7 mouse cellular contexts compared by ENCODE assay signal in the genomic region with DNA sequence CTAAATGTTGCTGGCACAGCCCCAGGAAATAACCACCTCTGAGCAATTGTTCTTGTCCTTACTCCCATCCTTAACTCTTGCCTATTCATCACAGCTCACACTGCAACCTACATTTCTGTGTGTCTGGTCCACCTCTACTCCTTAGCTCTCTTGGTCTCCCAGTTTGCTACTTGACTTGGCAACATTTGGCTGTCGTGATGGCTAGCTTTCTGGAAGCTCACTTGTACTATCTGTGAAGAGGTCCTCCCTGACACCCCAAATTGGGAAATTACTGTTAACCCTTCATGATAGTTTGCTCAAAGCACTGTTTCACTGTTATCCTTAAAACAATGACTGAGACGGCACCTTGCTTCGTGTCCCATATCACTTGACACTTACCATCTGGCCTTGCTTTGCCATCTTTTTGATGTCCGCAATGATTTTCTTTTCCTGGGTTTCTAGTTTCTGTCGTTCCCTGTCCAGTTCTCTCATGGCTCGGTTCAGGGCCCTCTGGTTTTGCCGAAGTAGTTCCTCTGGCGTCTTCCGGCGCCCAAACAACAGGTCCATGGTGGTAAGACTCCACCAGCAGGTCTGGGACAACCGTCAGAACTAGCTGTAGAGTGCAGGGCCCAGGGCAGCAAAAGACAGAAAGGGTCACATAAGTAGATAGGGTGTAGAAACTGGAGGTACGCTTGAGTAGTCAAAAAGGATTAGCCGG. TPM values are rescaled to one million over a fixed set of nuclear protein-coding genes. Genes with fewer than 3 reads are reported as not detected.
DNase-seq lines count a peak whose midpoint lies in the region; ATAC-seq and TF ChIP-seq lines count a peak whose summit lies in the region.

No protein-coding gene starts in this region.

- H3K27me3 ChIP-seq in lung, embryonic 16.5 days (ENCODE audit: control insufficient read depth, insufficient read depth, low read depth, low read length): no peaks in the 10 kb centered on the region
- no peaks in the 10 kb centered on the region for H3K27me3 ChIP-seq in forebrain, embryonic 10.5 days (ENCODE audit: poor library complexity, severe bottlenecking)
- H3K27me3 ChIP-seq in intestine, postnatal 0 days (replicated peaks; ENCODE audit: control insufficient read depth, insufficient read depth, low read length): no peaks in the 10 kb centered on the region
- no peaks in the 10 kb centered on the region for H3K27me3 ChIP-seq in neural tube, embryonic 15.5 days (replicated peaks)

- H3K4me1 ChIP-seq in lung, embryonic 16.5 days (replicated peaks; ENCODE audit: control insufficient read depth, insufficient read depth, low read length): peaks cover 20% of the 10 kb centered on the region
- H3K4me1 ChIP-seq in forebrain, embryonic 10.5 days: peaks cover 48% of the 10 kb centered on the region
- 0 out of 2 replicates have a peak, but pooled peaks cover 4% of the 10 kb centered on the region for H3K4me1 ChIP-seq in intestine, postnatal 0 days (replicated peaks; ENCODE audit: control insufficient read depth, insufficient read depth, low read length)
- H3K4me1 ChIP-seq in neural tube, embryonic 15.5 days: peaks cover 46% of the 10 kb centered on the region

- peak overlapping the region; percentile 67 for H3K4me3 ChIP-seq in lung, embryonic 16.5 days (ENCODE audit: low read length)
- peak overlapping the region; percentile 82 for H3K4me3 ChIP-seq in forebrain, embryonic 10.5 days
- H3K4me3 ChIP-seq in intestine, postnatal 0 days (ENCODE audit: low read depth, low read length): peak overlapping the region; percentile 69
- H3K4me3 ChIP-seq in neural tube, embryonic 15.5 days (replicated peaks): peak overlapping the region; percentile 62

- WGBS in lung, embryonic 16.5 days: 38% methylated on average over 13 of the region's 13 CpGs
- 54% methylated on average over 13 of the region's 13 CpGs for WGBS in forebrain, embryonic 10.5 days
- WGBS in intestine, postnatal 0 days: 34% methylated on average over 13 of the region's 13 CpGs
- 49% methylated on average over 13 of the region's 13 CpGs for WGBS in neural tube, embryonic 15.5 days

- H3K9me3 ChIP-seq in lung, embryonic 16.5 days (ENCODE audit: control insufficient read depth, low read length): no peaks in the 10 kb centered on the region
- H3K9me3 ChIP-seq in forebrain, embryonic 10.5 days: no peaks in the 10 kb centered on the region; the same call in 1 of the 2 replicates
- H3K9me3 ChIP-seq in intestine, postnatal 0 days (ENCODE audit: control insufficient read depth): no peaks in the 10 kb centered on the region
- no peaks in the 10 kb centered on the region for H3K9me3 ChIP-seq in neural tube, embryonic 15.5 days (replicated peaks)

- no peak for TF ChIP-seq CTCF in intestine, postnatal 0 days (IDR thresholded peaks at IDR 0.05; ENCODE audit: low read depth)

- peak overlapping the region; percentile 77 for H3K9ac ChIP-seq in lung, embryonic 16.5 days (ENCODE audit: low read length)
- peak overlapping the region; percentile 85 for H3K9ac ChIP-seq in intestine, postnatal 0 days (ENCODE audit: low read depth, low read length)
- peak overlapping the region; percentile 68 for H3K9ac ChIP-seq in neural tube, embryonic 15.5 days (replicated peaks)

- peak overlapping the region; percentile 80 for H3K4me2 ChIP-seq in lung, embryonic 16.5 days (ENCODE audit: low read depth, low read length)
- H3K4me2 ChIP-seq in intestine, postnatal 0 days (replicated peaks; ENCODE audit: low read depth): peak overlapping the region; percentile 84
- H3K4me2 ChIP-seq in neural tube, embryonic 15.5 days: peak overlapping the region; percentile 93

- DNase-seq in lung, postnatal 4 days: no peak
- peak; percentile 21 for DNase-seq in forebrain, embryonic 10.5 days (ENCODE audit: extremely low spot score, low spot score)
- DNase-seq in embryo, embryonic 9.5 days (ENCODE audit: extremely low spot score): no peak
- DNase-seq in right cerebral cortex, adult 2 months (ENCODE audit: low spot score in 2 of 2): no peak

- peaks cover 51% of the 10 kb centered on the region for H3K36me3 ChIP-seq in lung, embryonic 16.5 days (ENCODE audit: control insufficient read depth, insufficient read depth, low read length)
- H3K36me3 ChIP-seq in forebrain, embryonic 10.5 days (replicated peaks): peaks cover 73% of the 10 kb centered on the region
- H3K36me3 ChIP-seq in intestine, postnatal 0 days (ENCODE audit: control insufficient read depth, insufficient read depth): peaks cover 51% of the 10 kb centered on the region
- peaks cover 62% of the 10 kb centered on the region for H3K36me3 ChIP-seq in neural tube, embryonic 15.5 days

- no peak for ATAC-seq in lung, embryonic 16.5 days (ENCODE audit: low read depth)
- no peak for ATAC-seq in intestine, postnatal 0 days
- no peak for ATAC-seq in neural tube, embryonic 15.5 days (ENCODE audit: low FRiP score)

- peak overlapping the region; percentile 86 for H3K27ac ChIP-seq in lung, embryonic 16.5 days (ENCODE audit: low read length)
- H3K27ac ChIP-seq in forebrain, embryonic 10.5 days: peak overlapping the region; percentile 90
- H3K27ac ChIP-seq in intestine, postnatal 0 days (ENCODE audit: low read depth, low read length): peak overlapping the region; percentile 95; the same call in 1 of the 2 replicates
- H3K27ac ChIP-seq in neural tube, embryonic 15.5 days (replicated peaks): peak overlapping the region; percentile 96

RNA-seq across cellular contexts. Expression of a gene that starts 1.0 kb away (rescaled TPM):
- polyA plus RNA-seq in lung, embryonic 16.5 days (2015; fragmentation: Nextera tagmentation; extraction: Ambion mirVana): 157 and 173 TPM in 2 replicates
- 97.3 and 102 TPM in 2 replicates for polyA plus RNA-seq in forebrain, embryonic 10.5 days (2016; fragmentation: Nextera tagmentation; extraction: Ambion mirVana)
- 323 and 329 TPM in 2 replicates for polyA plus RNA-seq in intestine, postnatal 0 days (2015; fragmentation: Nextera tagmentation; extraction: Ambion mirVana)
- 165 and 170 TPM in 2 replicates for polyA plus RNA-seq in neural tube, embryonic 15.5 days (2015; fragmentation: Nextera tagmentation; extraction: Ambion mirVana)

RNA-seq across cellular contexts. Expression of a gene that starts 4.5 kb away (rescaled TPM):
- polyA plus RNA-seq in lung, embryonic 16.5 days (2015; fragmentation: Nextera tagmentation; extraction: Ambion mirVana): 25.8 and 31.6 TPM in 2 replicates
- polyA plus RNA-seq in forebrain, embryonic 10.5 days (2016; fragmentation: Nextera tagmentation; extraction: Ambion mirVana): 82.9 and 88.7 TPM in 2 replicates
- polyA plus RNA-seq in intestine, postnatal 0 days (2015; fragmentation: Nextera tagmentation; extraction: Ambion mirVana): 96.8 and 107 TPM in 2 replicates
- polyA plus RNA-seq in neural tube, embryonic 15.5 days (2015; fragmentation: Nextera tagmentation; extraction: Ambion mirVana): 129 and 149 TPM in 2 replicates

RNA-seq across cellular contexts. Expression of a gene that starts 21.0 kb away (rescaled TPM):
- polyA plus RNA-seq in lung, embryonic 16.5 days (2015; fragmentation: Nextera tagmentation; extraction: Ambion mirVana): 4.2 and 5.1 TPM in 2 replicates
- polyA plus RNA-seq in forebrain, embryonic 10.5 days (2016; fragmentation: Nextera tagmentation; extraction: Ambion mirVana): 3.9 and 4.3 TPM in 2 replicates
- polyA plus RNA-seq in intestine, postnatal 0 days (2015; fragmentation: Nextera tagmentation; extraction: Ambion mirVana): 0.83 and 1.1 TPM in 2 replicates
- polyA plus RNA-seq in neural tube, embryonic 15.5 days (2015; fragmentation: Nextera tagmentation; extraction: Ambion mirVana): 7.7 and 8.8 TPM in 2 replicates

RNA-seq across cellular contexts. Expression of a gene that starts 23.8 kb away (rescaled TPM):
- 28.1 and 28.2 TPM in 2 replicates for polyA plus RNA-seq in lung, embryonic 16.5 days (2015; fragmentation: Nextera tagmentation; extraction: Ambion mirVana)
- 29.7 and 30.7 TPM in 2 replicates for polyA plus RNA-seq in forebrain, embryonic 10.5 days (2016; fragmentation: Nextera tagmentation; extraction: Ambion mirVana)
- 11.2 and 11.6 TPM in 2 replicates for polyA plus RNA-seq in intestine, postnatal 0 days (2015; fragmentation: Nextera tagmentation; extraction: Ambion mirVana)
- polyA plus RNA-seq in neural tube, embryonic 15.5 days (2015; fragmentation: Nextera tagmentation; extraction: Ambion mirVana): 37.6 and 38.7 TPM in 2 replicates

RNA-seq across cellular contexts. Expression of a gene that starts 34.7 kb away (rescaled TPM):
- polyA plus RNA-seq in lung, embryonic 16.5 days (2015; fragmentation: Nextera tagmentation; extraction: Ambion mirVana): 190 and 195 TPM in 2 replicates
- polyA plus RNA-seq in forebrain, embryonic 10.5 days (2016; fragmentation: Nextera tagmentation; extraction: Ambion mirVana): 415 and 417 TPM in 2 replicates
- polyA plus RNA-seq in intestine, postnatal 0 days (2015; fragmentation: Nextera tagmentation; extraction: Ambion mirVana): 82.8 and 85.3 TPM in 2 replicates
- polyA plus RNA-seq in neural tube, embryonic 15.5 days (2015; fragmentation: Nextera tagmentation; extraction: Ambion mirVana): 202 and 224 TPM in 2 replicates
